Mouse (Mus musculus): Measurements from ENCODE around the gene Ppp1r26.

Gene Ppp1r26

DNA sequence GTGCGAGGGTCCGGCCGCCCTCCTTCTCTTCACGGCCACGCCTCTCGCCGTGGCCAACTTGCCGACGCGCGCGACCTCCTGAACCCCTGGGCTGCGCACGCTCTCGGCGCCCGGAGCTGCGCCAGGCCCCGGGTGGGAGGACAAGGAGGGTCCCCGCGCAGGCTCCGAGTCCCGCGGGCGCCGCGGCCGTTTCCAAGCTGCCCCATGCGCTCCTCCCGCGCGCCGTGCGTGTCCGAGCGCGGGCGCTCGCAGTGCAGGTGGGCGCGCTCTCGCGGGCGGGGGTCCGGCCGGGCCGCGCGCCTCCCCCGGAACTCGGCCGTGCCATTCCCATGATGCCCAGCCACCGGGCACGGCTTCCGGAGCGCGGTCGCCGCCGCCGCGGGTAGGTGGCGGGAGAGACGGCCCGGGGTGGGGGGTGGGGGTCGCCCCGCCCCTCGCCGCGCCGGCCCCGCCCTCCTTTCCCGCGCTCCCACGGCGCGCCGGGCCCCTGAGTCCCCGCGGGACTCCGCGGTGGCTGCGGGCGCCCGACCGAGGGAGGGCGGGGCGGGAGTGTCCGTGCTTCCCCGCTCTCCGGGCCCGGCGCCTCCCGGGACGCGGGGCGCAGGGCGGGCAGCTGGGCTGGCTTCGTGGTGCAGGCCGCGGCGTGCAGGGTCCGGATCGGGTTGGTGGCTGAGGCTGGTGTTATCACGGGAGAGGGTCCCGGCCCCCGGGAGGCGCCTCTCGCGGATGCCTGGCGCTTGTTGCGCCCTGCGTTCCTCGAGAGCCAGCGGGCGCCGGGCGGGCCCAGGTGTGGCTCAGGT lies at the start of gene Ppp1r26:
TSS of gene Ppp1r26 (plus strand) at position 286 of the 800 bp plus-strand sequence.
- in situ Hi-C loops (cut with MboI): no loop called here

DNA sequence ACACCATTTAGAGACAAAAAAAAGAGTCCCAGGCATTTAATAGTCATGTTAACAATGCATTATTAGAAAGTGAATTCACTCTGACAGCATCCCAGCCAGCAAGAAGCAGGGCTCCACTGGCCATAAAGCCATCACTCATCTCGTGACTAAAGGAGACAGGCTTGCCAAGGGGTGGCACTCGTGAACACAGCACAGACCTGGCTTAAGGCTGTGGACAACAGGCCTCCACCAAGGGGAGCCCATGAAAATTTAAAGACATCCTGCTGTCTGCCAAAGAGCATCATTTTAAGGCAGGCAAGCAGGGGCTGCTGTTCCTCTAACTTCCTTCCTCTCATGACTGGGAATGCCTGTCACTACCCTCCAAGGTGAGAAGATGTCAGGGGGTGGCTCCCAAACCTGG lies 49.7 kb upstream of the Ppp1r26 start:
- in situ Hi-C loops (cut with MboI): no loop called here

DNA sequence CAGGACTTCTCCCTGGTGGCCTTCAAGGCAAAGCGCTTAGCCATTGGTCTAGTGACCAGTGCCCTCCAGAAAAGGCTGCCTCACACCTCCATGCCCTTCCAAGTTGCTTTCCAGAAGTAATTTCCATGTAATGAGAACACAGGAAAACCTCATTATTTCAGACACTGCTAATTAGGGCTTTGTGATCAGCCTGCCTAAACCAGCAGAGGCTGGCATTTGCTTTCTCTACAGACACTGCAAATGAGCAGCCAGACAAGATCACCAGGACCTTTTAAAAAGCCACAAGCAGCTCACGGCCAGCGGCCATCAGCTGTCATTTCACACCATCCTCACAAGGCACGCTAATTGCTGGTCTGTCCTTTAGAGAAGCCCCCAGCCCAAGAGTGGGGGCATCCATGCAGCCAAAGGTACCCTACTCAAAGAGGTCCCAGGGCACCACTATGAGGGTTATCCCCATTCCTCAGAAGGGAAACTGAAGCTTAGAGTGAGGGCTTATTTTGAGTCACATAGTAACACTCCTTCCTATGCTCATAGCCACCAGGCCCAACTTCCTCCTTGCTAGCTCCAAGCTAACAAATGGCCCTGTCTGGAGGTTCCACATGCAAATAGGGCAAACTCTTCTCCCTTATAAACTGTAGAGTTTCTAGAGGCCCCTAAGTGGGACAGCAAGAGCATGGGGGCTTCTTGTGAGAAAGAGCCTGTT lies 49.0 kb upstream of the Ppp1r26 start:
- in situ Hi-C loops (cut with MboI): no loop called here

DNA sequence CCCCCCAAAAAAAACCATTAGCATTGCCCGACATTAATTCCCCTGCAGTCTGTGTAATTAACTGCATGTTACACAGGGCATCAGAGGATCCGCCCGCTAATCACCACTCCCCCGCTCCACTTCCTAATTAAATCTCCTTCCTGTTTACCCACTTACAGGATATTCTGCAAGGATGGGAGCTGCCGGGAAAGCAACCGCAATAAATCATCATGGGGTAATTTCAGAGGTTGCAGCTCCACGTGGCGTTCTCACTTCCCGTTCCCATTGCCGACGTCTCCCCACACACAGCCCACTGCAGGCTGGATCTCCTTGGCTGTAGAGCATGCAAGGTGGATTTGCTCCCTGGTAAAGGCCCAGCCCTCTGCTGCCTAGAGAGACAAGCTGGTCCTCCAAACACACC lies 45.0 kb upstream of the Ppp1r26 start:
- in situ Hi-C loops (cut with MboI): loop anchor here (25.0 kb wide), 1 partner anchor 189 kb away; no protein-coding TSS in a partner anchor

DNA sequence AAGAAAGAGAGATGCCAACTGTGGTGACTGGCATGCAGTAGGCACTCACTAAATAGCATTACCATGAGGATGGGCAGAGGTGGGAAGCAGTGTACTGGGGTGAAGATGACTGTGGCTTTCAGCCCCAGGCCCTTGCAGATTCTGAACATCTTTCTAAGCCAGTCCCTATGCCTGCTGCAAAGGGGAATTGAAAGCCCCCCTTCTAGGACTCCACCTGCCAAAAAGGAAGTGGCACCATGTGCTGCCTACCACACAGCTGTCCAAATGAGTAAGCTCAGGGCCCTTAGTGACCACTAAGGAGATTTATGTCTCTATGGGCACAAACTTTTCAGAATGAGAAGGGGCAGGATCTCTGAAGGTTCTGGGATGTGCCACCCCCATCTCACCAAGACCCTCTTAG lies 44.5 kb upstream of the Ppp1r26 start:
- in situ Hi-C loops (cut with MboI): loop anchor here (25.0 kb wide), 1 partner anchor 190 kb away; no protein-coding TSS in a partner anchor

DNA sequence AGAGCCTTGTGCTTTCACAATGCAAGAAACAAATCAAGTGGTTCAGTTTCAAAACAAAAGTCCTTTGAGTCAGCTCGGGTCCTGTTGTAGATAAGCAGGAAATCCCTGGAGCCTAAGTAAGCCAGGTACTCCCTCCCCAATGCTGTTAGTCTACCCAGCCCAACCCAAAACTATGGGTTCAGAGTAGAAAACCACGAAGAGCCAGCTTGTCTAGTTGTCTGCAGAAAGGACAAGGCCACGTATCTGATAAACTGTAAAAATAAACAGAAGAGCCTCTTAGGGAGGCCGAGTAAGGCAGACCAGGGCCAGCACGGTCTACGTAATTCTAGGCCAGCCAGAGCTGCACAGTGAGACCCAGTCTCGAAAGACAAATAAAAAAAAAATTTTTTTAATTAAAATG lies 38.8 kb upstream of the Ppp1r26 start:
- in situ Hi-C loops (cut with MboI): loop anchor here (25.0 kb wide), 1 partner anchor 195 kb away; no protein-coding TSS in a partner anchor

DNA sequence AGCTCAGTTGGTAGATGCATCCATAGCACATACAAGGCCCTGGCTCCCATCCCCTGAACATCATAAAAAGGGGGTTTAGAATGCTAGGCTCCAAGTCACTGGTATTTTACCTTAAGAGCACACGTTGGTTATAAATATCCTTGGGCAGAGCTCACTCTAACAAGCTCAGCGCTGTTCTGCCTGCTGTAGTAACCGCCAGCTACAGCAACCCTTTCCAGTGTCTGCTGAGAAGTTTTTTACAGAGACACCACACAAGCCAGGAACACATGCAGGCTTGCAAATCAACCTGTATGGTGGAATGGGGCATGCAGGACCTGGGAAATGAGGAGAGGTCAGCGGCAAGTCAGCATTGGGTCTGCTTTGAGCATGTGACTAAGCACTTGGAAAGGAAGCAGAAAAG lies 37.5 kb upstream of the Ppp1r26 start:
- in situ Hi-C loops (cut with MboI): loop anchor here (25.0 kb wide), 1 partner anchor 197 kb away; no protein-coding TSS in a partner anchor

DNA sequence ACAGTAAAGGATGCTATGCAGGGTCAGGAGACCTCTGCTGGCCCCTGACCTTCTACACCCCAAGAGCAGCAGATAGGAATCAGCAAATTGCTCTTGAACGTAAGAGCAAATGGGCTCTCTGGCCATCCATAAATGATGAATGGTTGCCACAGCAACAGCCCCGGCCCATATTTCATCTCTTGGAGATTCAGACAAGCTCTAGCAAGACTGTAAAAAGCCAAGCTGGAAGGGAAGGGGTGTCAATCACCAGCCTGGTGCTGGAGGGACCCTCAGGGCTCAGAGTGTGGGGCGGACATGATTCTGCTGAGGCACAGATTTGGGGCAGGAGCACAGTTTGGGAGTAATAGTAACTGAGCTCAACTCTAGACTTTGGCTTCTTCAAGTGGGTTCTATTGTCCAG lies 37.0 kb upstream of the Ppp1r26 start:
- in situ Hi-C loops (cut with MboI): loop anchor here (25.0 kb wide), 1 partner anchor 197 kb away; no protein-coding TSS in a partner anchor

DNA sequence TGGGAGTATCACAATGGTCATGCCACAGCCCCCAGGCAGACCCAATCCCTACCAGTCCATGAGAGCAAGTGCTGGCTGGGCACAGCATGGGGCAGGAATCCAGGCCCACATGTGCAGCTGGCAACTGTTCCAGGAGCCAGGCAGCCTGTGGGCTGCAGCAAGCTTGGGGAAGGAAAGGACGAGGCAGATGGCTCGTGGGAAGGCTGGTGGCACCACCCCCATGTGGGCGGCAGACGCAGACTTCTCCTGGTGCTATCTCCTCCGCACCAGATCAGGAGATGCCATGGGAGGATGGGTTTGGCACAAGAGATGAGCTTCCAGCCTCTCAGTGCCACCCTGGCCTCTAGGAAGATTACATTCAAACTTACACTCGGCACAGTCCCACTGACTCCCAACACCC lies 33.7 kb upstream of the Ppp1r26 start:
- in situ Hi-C loops (cut with MboI): loop anchor here (25.0 kb wide), 1 partner anchor 201 kb away; no protein-coding TSS in a partner anchor

DNA sequence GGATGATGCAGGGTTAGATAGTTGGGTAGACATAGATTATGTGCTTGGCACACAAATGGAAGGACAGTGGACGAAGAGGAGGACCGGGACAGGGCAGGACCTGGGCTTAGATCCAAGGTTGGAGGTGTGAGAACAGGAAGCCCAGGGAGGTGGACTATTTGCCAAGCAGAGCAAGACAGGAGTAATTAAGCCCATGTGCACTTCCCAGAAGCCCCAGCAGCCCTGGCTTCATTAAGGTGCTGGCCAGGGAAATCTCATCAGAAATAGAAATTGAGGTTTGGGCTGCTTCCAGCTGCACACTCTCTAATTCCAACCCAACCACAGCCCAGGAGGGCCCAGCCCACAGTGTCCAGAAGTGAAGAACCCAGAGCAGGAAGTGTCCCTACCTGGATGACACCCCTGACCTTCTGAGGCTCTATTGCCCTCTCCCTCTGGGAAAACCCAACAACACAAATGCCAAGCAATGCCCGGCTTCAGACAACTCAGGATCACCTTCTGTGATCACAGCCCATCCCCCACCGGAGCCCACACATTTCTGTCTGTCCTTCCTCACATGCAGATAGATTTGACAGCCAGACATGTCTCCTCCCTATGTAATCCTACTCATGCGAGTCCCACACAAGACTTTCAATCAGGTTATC lies 32.4 kb upstream of the Ppp1r26 start:
- in situ Hi-C loops (cut with MboI): loop anchor here (25.0 kb wide), 1 partner anchor 202 kb away; no protein-coding TSS in a partner anchor

DNA sequence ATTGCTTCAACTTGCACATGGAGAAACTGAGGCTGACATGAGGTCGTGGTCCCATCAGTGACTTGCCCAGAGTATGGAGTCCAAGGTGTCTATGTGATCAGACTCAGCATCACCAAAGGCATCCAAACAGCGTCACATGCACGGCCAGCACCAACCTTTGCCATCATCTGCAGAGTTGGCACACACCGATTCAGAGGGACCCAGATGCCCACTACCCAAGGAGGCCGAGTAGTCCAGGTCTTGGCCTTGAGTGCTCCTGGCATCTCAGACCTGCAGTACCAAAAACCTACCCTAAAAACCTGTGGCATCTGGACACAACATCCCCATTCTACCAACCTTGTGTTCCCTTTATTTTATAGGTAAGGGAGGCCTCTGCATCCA lies 31.9 kb upstream of the Ppp1r26 start:
- in situ Hi-C loops (cut with MboI): loop anchor here (25.0 kb wide), 1 partner anchor 202 kb away; no protein-coding TSS in a partner anchor

DNA sequence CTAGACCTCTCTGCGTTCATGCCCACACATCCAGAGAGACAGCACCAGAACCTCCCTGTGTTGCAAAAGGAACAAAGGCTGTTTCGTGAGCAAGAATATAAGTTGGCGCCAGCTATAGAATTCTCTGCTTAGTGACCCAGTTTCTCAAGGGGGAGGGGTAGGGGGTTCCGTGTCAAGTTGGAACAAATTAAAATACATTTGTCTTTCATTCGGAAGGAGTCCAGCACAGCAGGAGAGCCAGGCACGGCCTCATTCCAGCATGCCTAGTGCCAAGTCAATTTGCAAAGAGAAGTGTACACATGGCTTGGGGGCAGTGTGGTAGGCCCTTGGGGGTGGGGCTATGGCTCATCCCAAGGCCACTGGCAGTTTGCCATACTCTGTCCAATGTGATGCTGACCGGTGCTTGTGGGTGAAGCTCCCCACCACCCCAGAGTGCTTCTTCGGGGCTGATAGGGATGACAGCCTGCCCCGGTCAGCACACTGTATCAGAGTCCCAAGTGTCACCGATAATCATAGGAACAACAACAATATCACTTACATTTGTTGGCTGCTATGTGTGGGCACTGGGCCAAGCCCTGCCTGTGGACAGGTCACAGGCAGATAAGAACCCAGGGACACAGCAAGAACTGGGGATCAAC lies 31.1 kb upstream of the Ppp1r26 start:
- in situ Hi-C loops (cut with MboI): loop anchor here (25.0 kb wide), 1 partner anchor 203 kb away; no protein-coding TSS in a partner anchor

DNA sequence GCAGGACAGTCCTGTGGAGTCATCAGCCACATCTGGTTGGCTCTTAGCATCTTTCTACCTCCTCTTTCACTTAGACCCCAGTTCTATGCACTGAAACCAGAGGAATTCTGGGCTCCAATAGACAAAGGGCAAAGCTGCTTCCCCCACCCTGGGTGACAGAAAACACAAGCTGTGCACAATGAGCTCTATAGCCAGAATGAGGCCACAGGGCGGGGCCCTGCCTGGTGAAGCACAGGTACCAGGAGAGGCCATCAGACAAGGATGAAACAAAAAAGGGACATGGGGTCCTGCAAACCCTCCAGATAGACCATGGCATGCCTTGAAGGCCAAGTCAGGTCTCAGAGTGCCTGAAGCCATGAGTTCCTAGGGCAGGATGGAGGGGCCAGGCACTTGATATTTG lies 30.1 kb upstream of the Ppp1r26 start:
- in situ Hi-C loops (cut with MboI): loop anchor here (25.0 kb wide), 1 partner anchor 204 kb away; no protein-coding TSS in a partner anchor

DNA sequence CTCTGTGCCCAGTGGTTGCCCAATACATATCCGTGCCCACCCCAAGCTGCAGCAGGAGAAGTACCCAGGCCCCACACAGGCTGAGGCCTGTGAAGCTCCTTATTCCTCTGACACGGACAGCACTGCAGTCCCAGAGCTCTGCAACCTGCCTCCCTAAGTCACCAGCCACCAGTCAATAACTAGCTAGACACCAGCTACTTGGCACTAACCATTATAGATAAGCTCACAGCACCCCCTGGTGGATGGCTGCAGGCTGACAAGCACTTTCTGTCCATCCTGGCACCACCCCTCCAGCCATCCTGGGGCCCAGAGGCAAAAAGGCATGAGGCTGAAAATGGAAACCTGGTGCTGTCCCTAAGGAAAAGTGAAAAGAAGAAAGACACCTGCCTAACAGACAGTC lies 28.6 kb upstream of the Ppp1r26 start:
- in situ Hi-C loops (cut with MboI): loop anchor here (25.0 kb wide), 1 partner anchor 206 kb away; no protein-coding TSS in a partner anchor

DNA sequence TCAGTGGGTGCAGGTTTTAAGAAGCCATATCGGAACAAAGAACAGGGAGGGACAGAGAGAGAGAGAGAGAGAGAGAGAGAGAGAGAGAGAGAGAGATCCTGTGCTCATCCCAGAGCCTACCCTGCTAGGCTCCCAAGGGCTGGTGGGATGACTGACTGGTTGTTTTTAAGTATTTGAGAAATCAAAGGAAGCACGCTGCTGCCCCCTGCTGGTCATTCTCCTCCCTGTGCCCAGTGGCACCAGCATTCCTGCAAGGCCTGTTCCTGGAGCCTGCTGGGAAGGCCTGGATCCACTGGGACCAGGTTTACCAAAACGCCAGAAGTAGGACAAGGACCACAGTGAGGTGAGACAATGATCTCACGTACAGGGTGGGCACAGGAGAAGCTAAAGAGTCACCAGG lies 26.7 kb upstream of the Ppp1r26 start:
- in situ Hi-C loops (cut with MboI): loop anchor here (25.0 kb wide), 1 partner anchor 208 kb away; no protein-coding TSS in a partner anchor

DNA sequence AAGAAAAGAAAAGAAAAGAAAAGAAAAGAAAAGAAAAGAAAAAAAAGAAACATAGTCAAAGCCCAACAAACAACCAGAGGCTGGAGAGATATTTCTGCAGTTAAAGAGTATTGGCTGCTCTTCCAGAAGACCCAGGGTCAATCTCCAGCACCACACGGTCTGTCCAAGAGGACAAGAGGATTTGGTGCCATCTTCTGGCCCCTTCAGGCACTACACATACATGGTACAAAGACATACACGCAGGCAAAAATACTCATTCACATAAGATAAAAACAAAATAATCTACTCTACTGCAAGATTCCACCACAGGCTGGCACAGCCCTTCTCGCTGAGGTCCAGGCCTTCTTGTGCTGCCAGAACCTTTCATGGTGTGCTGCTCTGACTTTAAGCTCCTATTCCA lies 23.4 kb upstream of the Ppp1r26 start:
- in situ Hi-C loops (cut with MboI): loop anchor here (25.0 kb wide), 1 partner anchor 211 kb away; no protein-coding TSS in a partner anchor

DNA sequence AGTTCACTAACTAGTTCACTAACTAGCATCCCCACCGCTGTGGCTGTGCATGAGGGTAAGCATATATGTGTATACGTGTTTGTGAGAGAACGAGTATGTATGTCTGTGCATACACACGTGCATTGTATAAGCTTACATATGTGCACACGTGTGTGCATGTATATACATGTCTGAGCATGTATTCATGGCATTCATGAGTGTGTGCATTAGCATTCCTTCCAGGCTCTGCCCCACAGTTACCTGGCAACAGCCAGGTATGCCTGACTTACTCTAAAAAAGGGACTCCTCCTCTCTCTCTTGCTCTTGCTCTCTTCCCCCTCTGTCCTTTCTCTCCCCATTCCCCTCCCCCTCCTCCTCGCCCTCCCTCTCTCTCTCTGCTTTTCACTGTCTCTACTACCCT lies 19.4 kb upstream of the Ppp1r26 start:
- in situ Hi-C loops (cut with MboI): no loop called here

DNA sequence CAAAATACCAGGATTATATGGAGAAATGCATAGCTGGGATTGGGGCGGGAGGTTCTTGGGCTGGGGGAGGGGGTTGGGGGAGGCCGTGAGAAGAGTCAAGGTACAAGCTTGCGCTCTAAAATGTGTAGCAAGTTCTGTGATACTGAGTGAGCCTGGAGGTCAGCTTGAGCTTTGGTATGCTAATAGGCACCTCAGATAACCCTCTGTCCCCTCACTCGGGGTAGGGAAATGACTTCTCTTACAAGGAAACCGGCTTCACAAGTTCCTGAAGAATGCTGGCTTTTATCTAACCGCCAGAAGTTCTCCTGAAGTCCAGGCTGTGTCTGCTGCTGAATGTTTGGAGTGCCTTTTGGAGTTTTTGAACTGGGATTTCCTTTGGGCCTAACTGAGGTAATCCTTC lies 15.8 kb upstream of the Ppp1r26 start:
- in situ Hi-C loops (cut with MboI): no loop called here

DNA sequence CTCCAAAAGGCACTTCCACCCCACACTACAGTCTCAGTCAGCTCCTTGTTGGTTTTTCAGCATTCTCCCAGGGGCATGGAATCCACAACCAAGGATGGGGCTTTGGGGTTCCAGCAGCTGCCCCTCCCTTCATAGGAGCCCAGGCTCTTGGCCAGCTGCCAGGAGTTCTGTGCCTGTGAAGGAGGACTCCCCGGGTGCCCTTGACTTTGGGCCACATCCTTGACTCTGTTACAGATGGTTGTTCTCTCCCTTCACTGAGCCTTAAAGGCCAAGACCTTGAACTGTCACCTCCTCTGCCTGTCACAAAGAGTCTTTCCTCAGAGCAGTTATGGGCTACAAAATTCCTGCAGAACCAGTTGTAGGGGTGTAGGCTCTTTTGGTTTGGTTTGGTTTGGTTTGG lies 13.8 kb upstream of the Ppp1r26 start:
- in situ Hi-C loops (cut with MboI): no loop called here

DNA sequence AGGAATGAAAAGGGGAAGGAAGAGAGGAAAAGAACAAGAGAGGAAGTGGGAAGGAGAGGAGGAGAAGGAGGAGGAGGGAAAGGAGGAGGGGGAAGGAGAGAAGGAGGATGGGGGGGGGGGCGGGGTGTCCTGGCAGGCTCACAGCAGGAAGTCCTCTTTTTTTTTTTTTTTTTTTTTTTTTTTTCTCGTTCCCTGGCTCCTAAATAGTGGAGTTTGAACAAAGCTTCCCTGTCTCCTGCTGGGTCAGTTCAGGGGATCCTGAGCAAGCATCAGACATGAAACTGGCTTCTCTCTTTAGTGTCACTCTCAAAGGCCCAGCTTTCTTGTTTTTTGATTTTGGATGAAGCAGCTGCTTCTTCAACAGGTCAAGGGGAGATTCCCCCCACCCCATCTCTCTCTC lies 13.1 kb upstream of the Ppp1r26 start:
- in situ Hi-C loops (cut with MboI): no loop called here

DNA sequence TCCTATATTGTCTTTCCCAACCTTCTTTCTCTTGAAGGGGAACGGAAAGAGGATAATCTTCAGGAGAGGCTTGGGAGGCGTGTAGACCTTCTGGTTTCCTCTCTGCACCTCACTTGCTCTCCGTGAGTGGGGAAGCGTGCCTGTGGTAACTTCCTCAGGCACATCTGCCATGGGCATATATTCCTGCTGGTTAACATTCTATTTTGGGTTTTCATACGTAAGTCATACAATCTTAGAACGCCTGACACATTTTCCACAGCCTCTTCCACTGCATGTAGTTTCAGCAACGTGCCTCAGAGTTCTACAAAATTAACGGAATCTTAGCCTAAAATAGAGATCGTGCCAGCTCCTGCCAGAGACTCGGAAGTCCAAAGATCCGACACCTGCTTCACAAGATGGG lies 11.2 kb upstream of the Ppp1r26 start:
- in situ Hi-C loops (cut with MboI): no loop called here

DNA sequence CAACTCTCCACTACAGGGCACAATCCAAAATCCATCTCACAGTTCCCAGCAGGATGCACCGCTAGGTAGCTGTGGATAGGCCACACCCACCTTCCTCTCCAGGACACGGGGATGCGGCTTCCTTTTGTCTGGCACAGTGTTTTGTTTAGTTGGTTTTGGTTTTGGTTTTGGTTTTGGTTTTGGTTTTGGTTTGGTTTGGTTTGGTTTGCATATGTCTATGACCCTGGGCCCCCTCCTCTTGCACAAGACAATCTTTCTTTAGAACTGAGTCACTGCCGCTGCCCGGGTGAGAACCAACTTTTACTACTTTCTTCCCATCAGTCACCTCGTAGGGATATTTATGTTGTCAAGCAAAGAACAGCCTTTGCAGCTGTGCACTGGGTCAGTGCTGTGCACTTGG lies 5.8 kb upstream of the Ppp1r26 start:
- in situ Hi-C loops (cut with MboI): no loop called here

All from mature B cell (primary cell).